Mouse (Mus musculus) hindbrain, embryonic 16.5 days (tissue): Measurements from ENCODE around the gene Klhdc3. TPM values are rescaled to one million over a fixed set of nuclear protein-coding genes. Genes with fewer than 3 reads are reported as not detected.
A peak's percentile ranks its signal among the peaks of the same experiment; 100 is the strongest.

Experiments used
- ATAC-seq: fragments of 200-750 bp; cut with Nextera tagmentation; 2 replicates; pipeline ENCODE4 v1.8.0; 2017; ENCODE audit warnings: moderate TSS enrichment, moderate library complexity
- H3K27ac ChIP-seq: fragments of 300-500 bp; sonication (generic); 2 replicates; pipeline ENCODE4 v1.5.1; 2014; ENCODE audit warnings: low read depth, mild to moderate bottlenecking, control low read depth, low read length, moderate library complexity
- H3K27me3 ChIP-seq: fragments of 300-500 bp; sonication (generic); replicated peaks from 2 replicates; pipeline ENCODE4 v1.6.1; 2014; ENCODE audit warnings: low read length; ENCODE audit not compliant: control insufficient read depth, insufficient read depth
- H3K36me3 ChIP-seq: fragments of 300-500 bp; sonication (generic); 2 replicates; pipeline ENCODE4 v1.6.1; 2014; ENCODE audit warnings: mild to moderate bottlenecking, low read length, moderate library complexity, mixed read lengths; ENCODE audit not compliant: control insufficient read depth, insufficient read depth
- H3K4me1 ChIP-seq: fragments of 300-500 bp; sonication (generic); 2 replicates; pipeline ENCODE4 v1.6.1; 2014; ENCODE audit warnings: low read depth, low read length; ENCODE audit not compliant: control insufficient read depth, insufficient read depth
- H3K4me2 ChIP-seq: fragments of 300-500 bp; sonication (generic); 2 replicates; pipeline ENCODE4 v1.6.1; 2014; ENCODE audit warnings: mild to moderate bottlenecking, low read length, control low read depth, moderate library complexity
- H3K4me3 ChIP-seq: fragments of 300-500 bp; sonication (generic); 2 replicates; pipeline ENCODE4 v1.5.1; 2014; ENCODE audit warnings: mild to moderate bottlenecking, low read length, control low read depth, moderate library complexity
- H3K9ac ChIP-seq: fragments of 300-500 bp; sonication (generic); 2 replicates; pipeline ENCODE4 v1.6.1; 2014; ENCODE audit warnings: low read depth, mild to moderate bottlenecking, control low read depth, low read length, moderate library complexity
- H3K9me3 ChIP-seq: fragments of 300-500 bp; sonication (generic); 2 replicates; pipeline ENCODE4 v1.6.1; 2014; ENCODE audit warnings: mild to moderate bottlenecking, low read length, moderate library complexity; ENCODE audit not compliant: control insufficient read depth
- WGBS: fragments of 180-500 bp; shearing (Covaris S2); extraction: QIAGEN DNeasy Blood & Tissue Kit; methylation state at CpG from one replicate; pipeline ENCODE4 v1.1.7; 2014; 5-methylcytosine and 5-hydroxymethylcytosine counted together
- polyA plus RNA-seq: library from polyadenylated mRNA; unstranded; fragments of >200 nt; fragmentation: Nextera tagmentation; extraction: Ambion mirVana; gene quantifications from 2 replicates; pipeline ENCODE4 v1.2.1, GENCODE M21; 2015

Gene Klhdc3
- polyA plus RNA-seq, 1 experiment from 2014 or later = 179 TPM

DNA sequence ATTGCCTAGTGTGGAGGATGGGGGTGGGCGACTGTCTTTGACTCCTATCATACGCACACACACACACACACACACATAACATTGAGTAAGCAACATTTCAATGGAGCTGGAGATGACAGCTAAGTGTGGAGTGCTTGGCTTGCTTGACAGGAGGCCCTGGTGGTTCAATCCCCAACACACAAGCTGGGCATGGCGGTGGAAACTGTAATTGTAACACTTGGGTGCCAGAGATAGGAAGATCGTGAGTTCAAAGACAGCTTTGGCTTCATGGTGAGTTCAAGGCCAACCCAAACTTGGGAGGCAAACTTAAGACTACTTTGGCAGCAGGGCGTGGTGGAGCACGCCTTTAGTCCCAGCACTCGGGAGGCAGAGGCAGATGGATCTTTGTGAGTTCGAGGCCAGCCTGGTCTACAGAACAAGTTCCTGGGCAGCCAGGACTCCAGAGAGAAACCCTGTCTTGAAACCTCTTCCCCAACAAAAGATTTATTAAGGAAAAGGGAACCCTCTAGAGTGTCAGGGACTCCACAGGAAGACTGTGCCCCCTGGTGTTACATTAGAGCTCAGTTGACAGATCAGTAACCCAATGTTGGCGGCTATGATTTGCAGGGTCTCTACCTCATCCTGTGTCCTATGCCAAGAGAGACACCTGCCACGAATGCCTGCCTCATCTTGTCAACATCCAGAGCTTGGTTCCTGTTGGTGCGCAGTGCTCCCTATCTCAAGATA is 34.2 kb upstream of the Klhdc3 start:
- no peak overlapping the region for H3K27ac ChIP-seq
- 93% methylated on average over 11 of the region's 11 CpGs for WGBS
- no peaks in the 10 kb centered on the region for H3K27me3 ChIP-seq
- H3K36me3 ChIP-seq = peaks cover 24% of the 10 kb centered on the region
- no peak overlapping the region for H3K4me2 ChIP-seq
- no peak for ATAC-seq
- no peaks in the 10 kb centered on the region for H3K9me3 ChIP-seq
- peaks cover 12% of the 10 kb centered on the region for H3K4me1 ChIP-seq
- H3K4me3 ChIP-seq = no peak overlapping the region
- H3K9ac ChIP-seq = no peak overlapping the region

DNA sequence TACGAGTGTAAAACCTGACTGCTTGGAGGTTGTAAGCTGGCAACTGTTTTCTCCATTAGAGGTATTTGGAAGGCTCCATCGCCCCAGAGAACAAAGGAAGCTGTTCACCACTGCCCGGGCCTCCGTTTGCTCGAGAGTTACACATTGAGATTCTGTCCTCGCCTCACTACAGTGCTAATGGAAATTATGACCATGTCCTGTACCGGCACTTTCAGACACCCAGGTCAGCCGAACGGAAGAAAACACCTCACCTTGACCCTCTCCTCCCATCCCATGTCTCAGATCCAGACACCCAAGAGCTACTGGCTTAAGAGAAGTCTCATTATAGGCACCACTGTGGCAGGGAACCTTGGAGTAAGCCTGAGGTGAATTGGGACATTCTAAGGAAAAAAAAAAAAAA is 33.1 kb upstream of the Klhdc3 start:
- no peak overlapping the region for H3K9ac ChIP-seq
- no peak overlapping the region for H3K27ac ChIP-seq
- WGBS = 84% methylated on average over 9 of the region's 9 CpGs
- H3K4me1 ChIP-seq = peaks cover 12% of the 10 kb centered on the region
- no peaks in the 10 kb centered on the region for H3K27me3 ChIP-seq
- H3K4me2 ChIP-seq = no peak overlapping the region
- ATAC-seq = no peak
- H3K4me3 ChIP-seq = no peak overlapping the region
- H3K36me3 ChIP-seq = peaks cover 24% of the 10 kb centered on the region
- H3K9me3 ChIP-seq = no peaks in the 10 kb centered on the region

DNA sequence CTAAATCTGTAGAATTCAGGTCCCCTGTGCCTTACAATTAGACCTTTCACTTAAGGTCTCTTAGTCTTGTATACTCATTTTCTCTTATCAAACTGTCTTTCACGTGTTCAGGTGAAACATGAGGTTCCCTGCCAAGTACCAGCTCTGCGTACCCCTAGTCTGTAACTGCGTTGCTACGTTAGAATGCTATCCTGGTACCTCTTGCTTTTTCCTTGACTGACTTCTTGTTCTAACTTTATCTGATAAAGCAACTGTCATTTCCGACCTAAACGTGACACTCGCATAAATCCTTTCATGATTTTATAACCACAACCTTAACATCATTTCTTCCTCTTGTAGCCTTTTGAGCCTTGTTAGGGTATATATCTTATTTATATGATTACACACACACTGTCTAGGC is 31.7 kb upstream of the Klhdc3 start:
- Histone ChIP-seq H3K9ac (peak overlapping the region; percentile 95), H3K27me3 (no peaks in the 10 kb centered on the region), H3K4me2 (peak overlapping the region; percentile 89), H3K36me3 (peaks cover 24% of the 10 kb centered on the region), H3K4me1 (peaks cover 12% of the 10 kb centered on the region), H3K4me3 (peak overlapping the region; percentile 98), H3K9me3 (no peaks in the 10 kb centered on the region), H3K27ac (no peak overlapping the region)
- ATAC-seq = no peak
- 77% methylated on average over 7 of the region's 7 CpGs for WGBS

DNA sequence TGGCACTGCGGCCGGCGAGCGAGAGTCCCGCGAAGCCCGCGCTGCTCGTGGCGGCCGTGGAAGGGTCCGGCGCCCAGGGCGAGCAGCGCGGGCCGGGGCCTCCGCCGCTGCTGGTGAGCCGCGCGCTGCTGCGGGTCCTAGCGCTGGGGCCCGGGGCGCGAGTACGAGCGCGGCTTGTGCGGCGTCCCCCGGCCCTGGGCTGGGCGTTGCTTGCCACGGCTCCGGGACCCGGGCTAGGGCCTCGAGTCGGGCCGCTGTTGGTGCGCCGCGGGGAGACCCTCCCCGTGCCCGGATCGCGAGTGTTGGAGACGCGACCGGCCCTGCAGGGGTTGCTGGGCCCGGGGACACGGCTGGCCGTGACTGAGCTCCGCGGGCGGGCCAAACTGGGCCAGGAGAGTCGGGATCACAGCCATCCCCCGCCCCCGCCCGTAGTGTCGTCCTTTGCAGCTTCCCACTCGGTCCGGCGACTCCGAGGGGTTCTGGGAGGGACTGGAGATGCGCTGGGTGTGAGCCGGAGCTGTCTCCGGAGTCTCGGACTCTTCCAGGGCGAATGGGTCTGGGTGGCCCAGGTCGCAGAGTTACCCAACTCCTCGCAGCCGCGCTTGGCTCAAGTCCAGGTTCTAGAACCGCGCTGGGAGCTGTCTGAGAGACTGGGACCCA is 31.0 kb upstream of the Klhdc3 start:
- Histone ChIP-seq H3K9me3 (no peaks in the 10 kb centered on the region), H3K9ac (peak overlapping the region; percentile 95), H3K4me2 (peak overlapping the region; percentile 89), H3K27ac (peak overlapping the region; percentile 80), H3K27me3 (no peaks in the 10 kb centered on the region), H3K36me3 (peaks cover 20% of the 10 kb centered on the region), H3K4me3 (peak overlapping the region; percentile 98), H3K4me1 (peaks cover 12% of the 10 kb centered on the region)
- WGBS = 1% methylated on average over 45 of the region's 76 CpGs
- ATAC-seq = peak; percentile 71

DNA sequence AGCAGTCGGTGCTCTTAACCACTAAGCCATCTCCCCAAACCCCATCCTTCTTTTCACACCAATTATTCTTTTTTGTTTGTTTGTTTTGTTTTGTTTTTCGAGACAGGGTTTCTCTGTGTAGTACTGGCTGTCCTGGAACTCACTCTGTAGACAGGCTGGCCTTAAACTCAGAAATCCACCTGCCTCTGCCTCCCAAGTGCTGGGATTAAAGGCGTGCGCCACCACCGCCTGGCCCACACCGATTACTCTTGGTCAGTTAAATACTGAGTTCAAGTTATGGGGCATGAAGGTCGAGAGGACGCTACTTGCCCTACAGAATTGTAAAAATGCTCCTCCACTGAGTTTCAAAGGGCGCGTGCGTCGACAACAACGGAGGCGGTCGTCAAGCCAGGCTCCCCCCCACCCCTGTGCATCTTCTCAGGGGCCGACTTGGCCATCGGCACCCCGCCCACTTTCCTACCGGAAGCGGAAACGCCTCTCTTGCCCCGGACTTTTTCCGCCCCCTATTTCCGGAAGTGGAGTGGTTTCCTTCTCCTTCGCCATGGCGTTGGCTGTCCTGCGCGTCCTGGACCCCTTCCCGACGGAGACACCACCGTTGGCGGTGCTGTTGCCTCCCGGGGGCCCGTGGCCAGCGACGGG is 30.4 kb upstream of the Klhdc3 start, which contains the start of gene Pex6:
TSS of gene Pex6 (plus strand) at position 505 of the 639 bp plus-strand sequence.
- H3K9me3 ChIP-seq = no peaks in the 10 kb centered on the region
- no peaks in the 10 kb centered on the region for H3K27me3 ChIP-seq
- WGBS = 8% methylated on average over 36 of the region's 36 CpGs
- ATAC-seq = peak; percentile 94
- peak within 1 kb of the TSS; percentile 80 for H3K27ac ChIP-seq
- peak within 1 kb of the TSS; percentile 95 for H3K9ac ChIP-seq
- H3K4me3 ChIP-seq = peak within 1 kb of the TSS; percentile 98
- H3K36me3 ChIP-seq = peaks cover 16% of the 10 kb centered on the region
- peaks cover 12% of the 10 kb centered on the region for H3K4me1 ChIP-seq
- peak within 1 kb of the TSS; percentile 89 for H3K4me2 ChIP-seq

DNA sequence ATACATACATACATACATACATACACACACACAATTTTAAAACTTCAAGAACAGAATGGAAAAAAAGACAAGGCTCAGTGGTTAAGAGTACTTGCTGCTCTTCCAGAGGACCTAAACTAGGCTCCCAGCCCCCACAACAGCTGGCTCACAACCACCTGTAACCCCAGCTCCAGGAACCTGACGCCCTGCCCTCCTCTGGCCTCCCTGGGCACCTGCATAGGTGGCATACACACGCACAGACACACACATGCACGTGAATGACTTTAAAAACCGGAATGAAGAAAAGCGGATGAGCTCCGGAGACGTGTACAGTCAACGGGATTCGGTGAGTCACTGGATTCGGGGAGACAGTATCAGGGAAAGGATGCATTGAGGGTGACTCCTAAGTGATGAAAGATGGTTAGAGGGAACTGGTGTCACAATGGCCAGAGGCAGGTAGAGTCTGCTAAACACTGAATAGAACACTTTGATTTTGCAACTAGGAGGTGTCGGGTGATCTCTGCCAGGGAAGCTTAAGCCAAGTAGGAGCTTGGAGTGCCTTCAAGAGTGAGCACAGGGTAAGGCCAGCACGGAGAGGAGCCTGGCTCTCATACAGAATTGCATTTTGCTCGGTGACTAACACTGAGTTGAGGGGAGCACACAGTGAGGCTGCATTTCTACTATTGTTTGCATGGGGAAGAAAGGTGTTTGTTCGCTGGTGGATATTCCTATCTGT is 25.8 kb upstream of the Klhdc3 start:
- Histone ChIP-seq H3K27me3 (no peaks in the 10 kb centered on the region), H3K9ac (no peak overlapping the region), H3K4me2 (no peak overlapping the region), H3K27ac (no peak overlapping the region), H3K4me3 (no peak overlapping the region), H3K9me3 (no peaks in the 10 kb centered on the region), H3K4me1 (peaks cover 26% of the 10 kb centered on the region), H3K36me3 (no peaks in the 10 kb centered on the region)
- 95% methylated on average over 14 of the region's 14 CpGs for WGBS
- ATAC-seq = no peak

DNA sequence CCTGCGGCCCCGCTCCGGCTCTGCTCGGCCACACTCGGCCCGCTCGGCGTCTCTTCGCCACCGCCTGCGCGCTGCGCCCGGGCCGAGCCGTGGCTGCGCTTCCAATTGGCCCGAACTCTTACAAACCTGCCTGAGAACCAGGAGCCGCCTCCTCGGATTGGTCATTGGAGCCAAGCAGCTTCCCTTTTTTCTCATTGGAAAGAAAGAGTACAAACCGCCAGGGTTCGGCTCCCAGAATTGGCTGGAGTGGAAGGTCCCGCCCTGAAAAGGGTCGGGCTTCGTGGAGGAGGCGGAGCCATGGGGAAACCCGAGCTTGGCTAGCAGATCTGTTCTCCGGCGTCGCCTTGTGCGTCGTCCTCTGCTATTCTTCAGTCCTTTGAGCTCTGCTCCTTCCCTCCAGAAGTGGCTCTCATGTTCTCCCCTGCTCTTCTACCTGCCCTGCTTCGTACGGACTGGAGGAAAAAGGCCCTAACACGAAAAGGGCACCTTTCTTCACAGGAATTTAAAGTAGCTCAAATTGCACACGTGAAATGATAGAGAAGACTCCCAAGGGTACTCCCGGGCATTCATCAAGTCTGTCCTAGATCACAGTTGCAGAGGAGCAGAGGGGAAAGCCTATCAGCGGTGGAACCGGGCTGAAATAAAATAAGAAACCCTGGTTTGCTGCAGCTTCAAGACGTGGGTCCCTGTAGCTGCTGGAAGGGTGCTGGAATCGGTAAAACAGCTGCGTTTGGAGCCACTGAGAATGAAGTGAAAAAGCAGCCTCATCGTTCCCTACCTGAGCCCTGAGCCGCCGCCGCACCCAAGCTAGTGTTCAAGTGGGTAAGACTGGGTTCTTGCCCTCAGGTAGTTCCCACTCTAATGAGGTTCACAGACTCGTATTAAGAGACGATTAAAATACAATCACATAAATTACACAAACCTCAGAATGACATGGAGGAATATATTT is 24.4 kb upstream of the Klhdc3 start, which contains the start of gene Ppp2r5d:
TSS of gene Ppp2r5d (minus strand) at position 225 of the 949 bp plus-strand sequence.
- no peaks in the 10 kb centered on the region for H3K27me3 ChIP-seq
- peak within 1 kb of the TSS; percentile 98 for H3K4me3 ChIP-seq
- H3K4me1 ChIP-seq = peaks cover 31% of the 10 kb centered on the region
- peak within 1 kb of the TSS; percentile 90 for H3K4me2 ChIP-seq
- H3K27ac ChIP-seq = peak within 1 kb of the TSS; percentile 90
- peak within 1 kb of the TSS; percentile 96 for H3K9ac ChIP-seq
- 1% methylated on average over 48 of the region's 48 CpGs for WGBS
- peak; percentile 96 for ATAC-seq
- H3K36me3 ChIP-seq = no peaks in the 10 kb centered on the region
- H3K9me3 ChIP-seq = no peaks in the 10 kb centered on the region
